Mouse (Mus musculus) cortical plate, adult 2 months (tissue): ENCODE results near the gene Nr0b2. TPM values are rescaled to one million over a fixed set of nuclear protein-coding genes. Genes with fewer than 3 reads are reported as not detected.
"Not testable (repeated sequence)": the region's sequence is repeated elsewhere in the genome, so short reads cannot be mapped to it uniquely, and the experiment has no call there.

Experiments used
- H3K27ac ChIP-seq: fragments of 200-500 bp; 2 replicates; pipeline ENCODE4 v1.5.1; 2012; ENCODE audit warnings: low read length, control low read depth, inconsistent platforms; ENCODE audit not compliant: insufficient read depth
- H3K4me1 ChIP-seq: fragments of 200-500 bp; 2 replicates; pipeline ENCODE4 v1.6.1; 2011; ENCODE audit warnings: low read length; ENCODE audit not compliant: control insufficient read depth, insufficient read depth
- H3K4me3 ChIP-seq: fragments of 200-500 bp; 2 replicates; pipeline ENCODE4 v1.5.1; 2011; ENCODE audit warnings: mild to moderate bottlenecking, low read length, control low read depth; ENCODE audit not compliant: insufficient read depth
- CTCF ChIP-seq: fragments of 200-500 bp; IDR thresholded peaks from 2 replicates; pipeline ENCODE4 v1.5.1; 2011; ENCODE audit warnings: mild to moderate bottlenecking, control low read depth, low read length; ENCODE audit not compliant: insufficient read depth; ENCODE audit errors: extremely low read depth
- POLR2A ChIP-seq: fragments of 200-500 bp; IDR thresholded peaks from 2 replicates; pipeline ENCODE4 v1.6.1; 2011; ENCODE audit warnings: mild to moderate bottlenecking, low read length, control low read depth; ENCODE audit not compliant: insufficient read depth; ENCODE audit errors: extremely low read depth
- polyA plus RNA-seq: library from polyadenylated mRNA; depleted of rRNA; stranded (reverse); fragments of >200 nt; gene quantifications from 2 replicates; pipeline ENCODE4 v1.2.3, GENCODE M21; 2012; rRNA removed

Gene Nr0b2
- polyA plus RNA-seq = not detected in 2 replicates

DNA sequence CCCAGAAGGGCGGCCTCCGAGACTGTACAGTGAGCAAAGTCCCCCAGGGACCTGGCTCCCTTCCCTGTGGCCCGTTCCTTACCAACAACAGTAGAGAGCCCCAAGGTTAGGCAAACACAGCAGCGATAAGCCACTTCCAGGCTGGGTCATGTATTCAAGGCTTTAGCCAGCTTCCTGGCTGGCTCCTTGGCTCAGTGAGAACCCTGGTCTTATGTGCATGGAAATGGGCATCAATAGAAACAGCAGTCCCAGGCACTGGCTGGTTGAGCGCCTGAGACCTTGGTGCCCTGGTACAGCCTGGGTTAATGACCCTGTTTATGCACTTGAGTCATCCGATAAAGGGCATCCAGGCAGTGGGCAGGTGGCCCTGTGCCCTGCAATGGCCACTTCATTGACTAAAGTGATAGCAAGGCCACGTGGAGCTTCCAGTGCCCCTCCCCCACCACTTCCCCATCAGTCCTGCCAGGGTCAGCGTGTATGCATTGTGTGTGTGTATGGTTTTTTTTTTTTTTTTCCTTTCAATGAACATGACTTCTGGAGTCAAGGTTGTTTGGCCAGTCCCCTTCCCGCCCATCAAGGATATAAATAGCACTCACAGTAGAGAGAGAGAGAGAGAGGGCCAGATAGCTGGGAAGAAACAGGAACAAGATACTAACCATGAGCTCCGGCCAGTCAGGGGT, at the start of gene Nr0b2:
TSS of gene Nr0b2 (plus strand) at position 609 of the 680 bp plus-strand sequence.
- no peak within 1 kb of the TSS for H3K27ac ChIP-seq
- no peak within 1 kb of the TSS for H3K4me3 ChIP-seq
- H3K4me1 ChIP-seq = no peaks in the 10 kb centered on the region
- TF ChIP-seq CTCF = no peak
- no peak for TF ChIP-seq POLR2A

DNA sequence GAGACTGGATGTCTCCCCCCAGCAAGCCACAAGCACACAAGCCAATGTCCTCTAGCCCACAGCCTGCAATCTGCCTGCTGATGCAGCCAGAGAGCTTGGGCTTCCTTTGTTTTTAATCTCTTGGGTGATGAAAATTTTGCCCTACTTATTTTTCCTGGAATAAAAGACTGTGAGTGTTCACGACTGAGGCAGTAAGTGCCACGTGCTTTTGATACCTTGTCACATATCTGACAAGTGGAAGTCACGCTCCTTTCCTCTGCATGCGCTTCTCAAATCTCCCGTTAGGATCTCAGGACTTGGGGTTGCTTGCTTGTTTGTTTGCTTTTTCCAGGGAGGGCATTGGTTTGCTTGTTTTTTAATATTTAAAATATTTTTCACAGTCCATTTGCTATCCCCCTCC, 48.9 kb upstream of the Nr0b2 start:
- Histone ChIP-seq H3K27ac (no peak overlapping the region), H3K4me3 (no peak overlapping the region), H3K4me1 (no peaks in the 10 kb centered on the region; the same call in 1 of the 2 replicates)
- TF ChIP-seq POLR2A = no peak

DNA sequence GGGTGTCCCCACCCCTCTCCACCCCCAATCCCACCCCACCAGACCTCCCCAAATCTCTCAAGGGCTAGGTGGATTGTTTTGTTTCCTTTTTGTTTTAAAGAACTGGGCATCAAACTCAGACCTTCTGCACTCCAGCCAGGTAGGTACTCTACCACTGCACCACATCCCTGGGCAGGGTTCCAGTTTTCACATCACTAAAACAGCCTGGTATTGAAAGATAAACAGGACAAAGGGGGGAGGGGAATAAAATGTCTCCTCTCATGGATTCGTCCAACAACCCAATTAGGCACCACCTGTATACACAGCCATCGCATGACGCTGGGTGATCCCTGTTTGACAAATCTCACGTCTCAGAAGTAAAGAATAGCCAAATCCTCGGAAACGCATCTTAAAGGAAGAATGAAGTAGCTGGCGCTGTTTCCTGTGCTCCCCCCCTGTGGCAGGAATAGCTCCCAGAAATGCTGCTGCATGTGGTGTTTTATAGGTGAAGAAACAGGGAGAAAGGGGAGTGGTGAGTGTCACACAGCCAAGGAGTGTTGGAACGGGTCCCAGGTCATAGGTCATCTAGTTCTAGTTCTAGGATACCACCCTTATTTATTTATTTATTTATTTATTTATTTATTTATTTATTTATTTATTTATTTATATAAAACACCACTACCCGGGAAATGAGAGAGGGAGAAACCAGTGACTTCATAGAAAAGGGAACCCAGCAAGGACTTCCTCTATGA, 48.3 kb upstream of the Nr0b2 start:
- no peak for TF ChIP-seq CTCF
- no peak for TF ChIP-seq POLR2A
- Histone ChIP-seq H3K4me3 (no peak overlapping the region), H3K4me1 (no peaks in the 10 kb centered on the region; the same call in 1 of the 2 replicates), H3K27ac (no peak overlapping the region)

DNA sequence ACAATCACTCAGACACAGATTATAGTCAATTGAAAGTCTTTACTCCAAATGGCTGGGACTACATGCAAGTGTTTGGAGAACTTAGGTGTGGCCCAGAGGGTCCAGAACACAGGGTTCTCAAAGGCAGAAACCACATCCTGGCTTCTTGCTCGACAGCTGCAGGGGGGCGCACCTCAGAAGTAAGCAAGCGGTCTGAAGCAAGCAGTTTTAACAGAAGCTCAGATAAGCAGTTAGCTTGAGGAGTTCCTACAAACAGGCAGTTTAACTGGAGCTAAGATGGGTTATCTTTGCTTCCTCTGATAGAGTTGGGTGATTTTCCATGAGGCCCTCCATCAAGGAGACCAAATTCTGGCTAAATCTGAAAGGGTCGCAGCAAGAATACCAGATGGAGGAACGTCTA, 46.6 kb upstream of the Nr0b2 start:
- TF ChIP-seq CTCF (no peak), POLR2A (no peak)
- no peak overlapping the region for H3K27ac ChIP-seq
- H3K4me3 ChIP-seq = no peak overlapping the region
- H3K4me1 ChIP-seq = no peaks in the 10 kb centered on the region; the same call in 1 of the 2 replicates

DNA sequence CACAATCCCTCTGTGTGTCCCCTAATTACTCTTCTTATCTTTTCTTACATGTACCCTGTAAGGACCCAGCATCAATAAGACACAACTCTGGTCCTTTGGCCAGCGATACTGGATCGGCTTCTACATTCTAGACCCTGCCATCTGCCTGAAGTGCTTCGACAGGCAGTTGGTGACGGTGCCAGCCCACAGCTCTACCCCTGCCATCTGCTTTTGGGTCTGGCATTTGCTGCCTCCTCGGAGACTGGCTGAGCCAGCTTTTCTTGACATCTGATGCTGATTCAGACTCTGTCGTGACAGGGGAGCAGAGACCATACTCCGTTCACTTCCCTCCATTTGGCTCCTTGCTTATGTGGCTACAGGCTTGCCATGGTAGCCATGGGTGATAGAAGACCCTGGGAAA, 44.2 kb upstream of the Nr0b2 start:
- TF ChIP-seq POLR2A = no peak
- no peak for TF ChIP-seq CTCF
- Histone ChIP-seq H3K4me1 (no peaks in the 10 kb centered on the region; the same call in 1 of the 2 replicates), H3K4me3 (no peak overlapping the region), H3K27ac (no peak overlapping the region)

DNA sequence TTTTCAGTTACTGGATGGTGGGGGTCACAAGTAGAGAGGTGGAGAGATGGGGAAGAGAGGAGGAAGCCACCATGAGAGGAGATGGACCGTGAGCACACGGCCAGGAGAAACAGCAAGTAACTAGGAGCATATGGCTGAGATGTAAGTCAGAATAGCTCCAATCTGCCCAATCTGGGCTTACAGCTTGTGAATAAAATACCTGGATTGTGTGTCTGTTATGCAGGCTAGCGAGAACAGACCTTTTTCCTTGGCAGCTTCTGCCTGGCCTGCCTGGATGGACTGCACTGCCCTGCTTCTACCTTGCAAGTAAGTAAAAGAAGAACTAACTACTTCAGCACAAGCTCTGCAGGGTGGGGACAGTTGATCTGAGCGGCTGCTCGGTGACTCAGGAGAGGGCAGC, 42.1 kb upstream of the Nr0b2 start:
- TF ChIP-seq POLR2A (no peak), CTCF (no peak)
- no peaks in the 10 kb centered on the region; the same call in 1 of the 2 replicates for H3K4me1 ChIP-seq
- H3K4me3 ChIP-seq = no peak overlapping the region
- H3K27ac ChIP-seq = no peak overlapping the region

DNA sequence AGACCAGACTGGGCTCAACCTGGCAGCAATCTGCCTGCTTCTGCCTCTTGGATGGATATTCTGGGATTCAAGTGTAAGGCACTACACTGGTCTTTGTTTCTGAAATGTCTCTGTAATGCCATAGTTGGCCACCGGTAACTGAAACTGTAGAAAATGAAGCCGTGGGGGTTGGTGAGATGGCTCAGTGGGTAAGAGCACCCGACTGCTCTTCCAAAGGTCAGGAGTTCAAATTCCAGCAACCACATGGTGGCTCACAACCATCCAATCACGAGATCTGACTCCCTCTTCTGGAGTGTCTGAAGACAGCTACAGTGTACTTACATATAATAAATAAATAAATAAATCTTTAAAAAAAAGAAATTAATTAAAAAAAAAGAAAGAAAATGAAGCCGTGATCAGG, 40.7 kb upstream of the Nr0b2 start:
- not testable (repeated sequence) for H3K27ac ChIP-seq, H3K4me1 ChIP-seq, H3K4me3 ChIP-seq

DNA sequence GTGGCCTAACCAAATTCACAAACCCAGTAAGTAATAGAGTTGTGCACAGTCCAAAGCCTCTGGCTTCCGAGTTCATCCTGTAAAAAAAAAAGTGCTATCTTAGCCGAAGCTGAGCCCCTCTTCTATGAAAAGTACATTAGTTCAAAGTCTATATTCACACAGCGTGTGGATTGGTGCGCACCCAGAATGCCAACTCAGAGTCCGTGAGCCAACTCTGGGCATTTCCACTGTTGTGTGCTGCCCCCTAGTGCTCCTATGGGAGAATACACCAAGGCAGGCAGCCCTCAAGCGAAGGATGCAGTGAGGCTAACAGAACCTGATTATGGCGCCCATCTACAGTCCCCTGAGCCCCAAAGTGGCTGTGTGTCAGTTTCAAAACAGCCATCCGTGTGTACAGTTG, 40.2 kb upstream of the Nr0b2 start:
- Histone ChIP-seq H3K27ac (no peak overlapping the region), H3K4me1 (no peaks in the 10 kb centered on the region; the same call in 1 of the 2 replicates), H3K4me3 (no peak overlapping the region)
- peak; percentile 94 for TF ChIP-seq CTCF
- TF ChIP-seq POLR2A = no peak

DNA sequence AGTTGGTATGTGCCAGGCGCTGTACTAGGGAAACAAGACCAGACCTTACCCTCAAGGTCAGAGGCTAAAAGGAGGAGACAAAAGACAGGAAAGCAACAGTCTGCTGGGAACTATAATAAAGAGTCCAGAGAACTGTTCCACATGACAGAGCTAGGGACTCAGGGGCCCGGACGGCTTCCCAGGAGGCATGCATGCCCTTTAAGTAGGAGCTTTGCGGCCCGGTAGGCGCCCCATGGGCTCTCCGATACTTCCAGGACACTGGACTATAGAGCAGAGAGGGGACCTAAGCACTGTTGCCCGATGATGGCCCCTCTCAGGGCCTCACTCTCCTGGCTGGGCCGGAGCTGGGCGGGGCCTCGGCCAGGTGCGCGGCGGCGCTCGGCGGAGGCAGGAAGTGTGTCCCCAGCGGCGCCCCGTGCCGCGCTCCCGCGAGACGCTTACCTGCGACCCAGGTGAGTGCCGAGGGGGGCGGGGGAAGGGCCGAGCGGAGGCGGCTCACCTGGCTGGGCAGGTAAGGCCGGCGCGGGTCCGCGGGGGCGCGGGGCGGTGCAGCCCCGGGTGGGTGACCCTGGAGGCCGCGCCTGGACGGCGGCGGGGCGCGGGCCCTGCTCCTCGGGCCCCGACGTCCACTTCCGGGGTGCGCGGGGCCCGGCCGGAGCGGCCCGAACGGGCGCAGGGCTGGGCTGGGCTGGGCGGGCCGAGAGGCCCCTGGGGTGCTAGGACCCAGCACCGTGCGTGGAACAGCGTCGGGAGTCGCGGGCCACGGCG, 34.4 kb upstream of the Nr0b2 start, which contains the start of gene Kdf1:
TSS of gene Kdf1 (plus strand) at position 363 of the 768 bp plus-strand sequence.
- no peak within 1 kb of the TSS for H3K27ac ChIP-seq
- no peak for TF ChIP-seq CTCF
- no peak for TF ChIP-seq POLR2A
- no peak within 1 kb of the TSS for H3K4me3 ChIP-seq
- no peaks in the 10 kb centered on the region for H3K4me1 ChIP-seq

DNA sequence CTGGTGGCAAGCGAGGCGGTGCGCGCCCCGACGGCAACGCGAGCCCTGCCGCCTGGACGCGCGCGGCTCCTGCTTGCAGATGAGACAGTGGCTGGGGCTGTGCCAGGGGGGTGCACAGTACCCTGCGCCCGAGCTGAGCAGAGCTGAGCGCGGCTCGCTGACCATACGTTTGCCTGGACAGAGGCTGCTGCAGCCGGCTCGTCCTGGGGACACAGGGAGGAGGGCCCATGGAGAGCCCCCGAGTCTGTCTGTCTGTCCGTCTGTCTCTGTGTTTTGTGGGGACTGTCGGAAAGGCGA, 33.9 kb upstream of the Nr0b2 start:
- H3K4me3 ChIP-seq = no peak overlapping the region
- H3K4me1 ChIP-seq = no peaks in the 10 kb centered on the region
- H3K27ac ChIP-seq = no peak overlapping the region
- TF ChIP-seq CTCF = no peak
- no peak for TF ChIP-seq POLR2A
